In the genomic region with DNA sequence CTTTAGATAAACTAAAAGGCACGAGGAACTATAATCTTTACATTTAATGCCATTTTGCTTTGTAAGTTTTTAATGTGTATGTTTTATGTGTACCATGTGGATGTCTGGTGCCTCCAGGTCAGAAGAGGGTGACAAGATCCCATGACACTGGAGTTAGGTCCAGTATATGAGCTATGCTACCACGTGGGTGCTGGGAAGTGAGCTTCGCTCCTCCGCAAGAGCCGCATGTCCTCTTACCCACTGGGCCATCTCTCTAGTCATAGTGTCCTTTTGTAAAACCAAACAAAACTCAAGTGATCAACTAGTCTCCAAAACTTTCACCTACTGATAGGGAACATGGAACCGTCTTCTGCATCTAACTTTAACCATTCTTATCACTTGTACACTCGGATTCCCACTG, we compare ENCODE assay signal across 28 mouse cellular contexts.
"Had no signal": no experiment of that assay in that cellular context is flagged by ENCODE, and none has a peak within 500 bp of the region (broad histone marks: within the 10 kb centered on the region; RNA-seq: fewer than 3 reads in every experiment).

No protein-coding gene starts in this region.

- DNase-seq: cerebellum, adult 2 months; cerebellum, adult 8-10 months; cerebellum, adult 9-10 months; cerebellum, adult 9-11 months; cerebellum, postnatal 10 days; cerebellum, postnatal 14 days; cerebellum, postnatal 25 days; cerebellum, postnatal 36 days; embryo, embryonic 11 days; forebrain, postnatal 0 days; gastrocnemius, adult 2 months; gastrocnemius, postnatal 10 days; gastrocnemius, postnatal 14 days; gastrocnemius, postnatal 25 days; gastrocnemius, postnatal 36 days; heart, adult 18-20 months; heart, adult 2 months had no signal

- ATAC-seq: forebrain, embryonic 13.5 days; forebrain, embryonic 14.5 days; forebrain, embryonic 15.5 days; forebrain, embryonic 16.5 days; forebrain, postnatal 0 days had no signal

- H3K9me3 ChIP-seq: embryonic facial prominence, embryonic 10.5 days; embryonic facial prominence, embryonic 12.5 days; embryonic facial prominence, embryonic 13.5 days; embryonic facial prominence, embryonic 15.5 days; forebrain, embryonic 10.5 days; forebrain, embryonic 12.5 days; forebrain, embryonic 13.5 days; forebrain, embryonic 15.5 days had no signal

- H3K27me3 ChIP-seq: embryonic facial prominence, embryonic 12.5 days; embryonic facial prominence, embryonic 13.5 days; embryonic facial prominence, embryonic 15.5 days; forebrain, embryonic 12.5 days; forebrain, embryonic 13.5 days; forebrain, embryonic 15.5 days had no signal

- H3K4me2 ChIP-seq: embryonic facial prominence, embryonic 12.5 days; embryonic facial prominence, embryonic 13.5 days; embryonic facial prominence, embryonic 15.5 days; forebrain, embryonic 12.5 days; forebrain, embryonic 13.5 days; forebrain, embryonic 15.5 days had no signal

- H3K9ac ChIP-seq: embryonic facial prominence, embryonic 12.5 days; embryonic facial prominence, embryonic 13.5 days; embryonic facial prominence, embryonic 15.5 days; forebrain, embryonic 12.5 days; forebrain, embryonic 13.5 days; forebrain, embryonic 15.5 days; forebrain, postnatal 0 days had no signal

- H3K27ac ChIP-seq: embryonic facial prominence, embryonic 10.5 days; embryonic facial prominence, embryonic 12.5 days; embryonic facial prominence, embryonic 13.5 days; embryonic facial prominence, embryonic 15.5 days; forebrain, embryonic 10.5 days; forebrain, embryonic 12.5 days; forebrain, embryonic 13.5 days; forebrain, embryonic 15.5 days; gastrocnemius, adult 2 months; heart, adult 2 months had no signal

- H3K4me1 ChIP-seq: embryonic facial prominence, embryonic 10.5 days; embryonic facial prominence, embryonic 15.5 days; forebrain, embryonic 12.5 days; forebrain, embryonic 13.5 days; forebrain, embryonic 15.5 days had no signal

- H3K4me3 ChIP-seq: embryonic facial prominence, embryonic 10.5 days; embryonic facial prominence, embryonic 12.5 days; embryonic facial prominence, embryonic 13.5 days; embryonic facial prominence, embryonic 15.5 days; erythroblast, embryonic 14.5 days; forebrain, embryonic 10.5 days; forebrain, embryonic 12.5 days; forebrain, embryonic 13.5 days; forebrain, embryonic 15.5 days; gastrocnemius, adult 2 months; heart, adult 2 months had no signal
